Mouse (Mus musculus) spleen, embryonic (tissue): ENCODE results near the gene Hjurp.

Experiments used
- CTCF ChIA-PET: fragments of 350-600 bp; sonication (Branson Sonifier 250); formaldehyde crosslinking; loops from one replicate; lab custom pipeline; 2022; lab: Charles Lee

Hjurp gene

GRCm38 (mm10) chr1:88283376-88284227 lies 6.2 kb upstream of the Hjurp start:
- CTCF ChIA-PET, result no interaction called here

GRCm38 (mm10) chr1:88282301-88282700 lies 4.9 kb upstream of the Hjurp start:
- CTCF ChIA-PET, result interaction anchor here (0.6 kb wide), 1 partner anchor 89 kb away, joined by 3 read pairs; no protein-coding TSS in a partner anchor

DNA sequence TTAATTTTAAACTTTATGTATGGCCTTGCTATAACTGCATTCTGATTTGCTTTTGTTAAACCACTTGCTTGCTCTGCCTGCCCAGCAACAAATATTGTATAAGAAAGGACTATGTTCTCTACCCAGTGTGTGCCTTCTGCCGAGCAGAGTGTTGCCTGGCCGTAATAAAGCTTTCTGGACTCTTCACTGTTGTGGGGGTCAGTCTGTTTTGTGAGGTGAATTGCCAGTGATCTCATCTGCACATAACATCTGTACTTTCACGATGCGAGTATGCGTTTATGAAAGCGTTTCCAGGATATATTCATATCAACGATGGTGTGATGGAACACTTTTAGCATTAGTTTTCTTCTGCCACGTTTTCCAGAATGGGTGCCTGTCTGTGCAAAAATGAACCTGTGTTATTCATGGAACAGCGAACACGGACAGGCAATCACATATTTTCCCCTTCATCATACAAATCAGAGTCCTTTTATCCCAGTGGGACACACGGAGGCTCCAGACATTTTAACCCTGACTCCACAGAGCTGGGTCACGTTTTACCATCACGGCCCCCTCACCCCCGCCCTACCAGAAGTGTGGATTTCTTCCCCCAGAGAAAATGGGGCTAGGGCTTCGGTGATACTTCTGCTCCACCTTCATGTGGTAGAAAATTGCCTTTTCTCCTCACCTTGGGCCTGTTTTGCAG lies 2.7 kb upstream of the Hjurp start:
- CTCF ChIA-PET, result no interaction called here

DNA sequence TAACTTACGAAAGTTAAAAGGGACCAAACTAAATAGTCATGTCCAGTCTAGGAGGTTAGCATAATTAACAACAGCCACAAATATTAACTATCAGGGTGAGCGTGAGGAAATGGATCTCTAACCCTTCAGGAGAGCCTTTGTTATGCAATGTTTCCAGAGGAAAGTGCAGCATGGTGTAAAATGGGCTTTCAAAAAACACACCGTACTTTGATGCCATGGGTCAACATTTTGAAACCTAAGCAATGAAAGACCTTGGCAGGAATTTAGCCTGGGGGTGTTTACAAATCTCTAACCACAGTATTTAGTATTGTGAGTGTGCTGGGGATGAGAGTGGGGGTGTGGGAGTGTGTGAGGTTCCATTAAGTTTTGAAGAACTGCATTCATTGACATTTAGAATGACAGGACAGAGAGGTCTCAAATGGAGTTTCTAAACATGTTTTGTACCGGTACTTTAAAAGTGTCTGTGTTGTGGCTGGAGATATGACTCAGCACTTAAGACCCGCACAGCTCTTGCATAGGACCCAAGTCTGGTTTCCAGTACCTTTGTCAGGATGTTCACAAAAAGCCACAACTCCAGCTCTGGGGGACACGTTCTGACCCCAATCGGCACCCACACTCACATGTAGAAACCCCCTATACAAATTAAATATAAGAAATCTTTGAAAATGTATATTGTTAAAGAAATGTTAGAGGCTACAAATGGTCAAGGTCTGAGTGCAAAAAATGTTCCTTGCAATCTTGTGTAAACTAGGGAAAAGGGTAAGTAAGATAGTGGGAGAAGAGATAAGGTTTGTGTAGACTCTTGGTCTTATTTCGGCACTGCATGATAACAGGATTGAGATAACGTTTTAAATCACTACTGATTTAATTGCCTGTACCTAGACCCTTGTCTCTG lies 1.9 kb upstream of the Hjurp start:
- CTCF ChIA-PET, result interaction anchor here (1.5 kb wide), 1 partner anchor 8 kb away, joined by 5 read pairs; no protein-coding TSS in a partner anchor

DNA sequence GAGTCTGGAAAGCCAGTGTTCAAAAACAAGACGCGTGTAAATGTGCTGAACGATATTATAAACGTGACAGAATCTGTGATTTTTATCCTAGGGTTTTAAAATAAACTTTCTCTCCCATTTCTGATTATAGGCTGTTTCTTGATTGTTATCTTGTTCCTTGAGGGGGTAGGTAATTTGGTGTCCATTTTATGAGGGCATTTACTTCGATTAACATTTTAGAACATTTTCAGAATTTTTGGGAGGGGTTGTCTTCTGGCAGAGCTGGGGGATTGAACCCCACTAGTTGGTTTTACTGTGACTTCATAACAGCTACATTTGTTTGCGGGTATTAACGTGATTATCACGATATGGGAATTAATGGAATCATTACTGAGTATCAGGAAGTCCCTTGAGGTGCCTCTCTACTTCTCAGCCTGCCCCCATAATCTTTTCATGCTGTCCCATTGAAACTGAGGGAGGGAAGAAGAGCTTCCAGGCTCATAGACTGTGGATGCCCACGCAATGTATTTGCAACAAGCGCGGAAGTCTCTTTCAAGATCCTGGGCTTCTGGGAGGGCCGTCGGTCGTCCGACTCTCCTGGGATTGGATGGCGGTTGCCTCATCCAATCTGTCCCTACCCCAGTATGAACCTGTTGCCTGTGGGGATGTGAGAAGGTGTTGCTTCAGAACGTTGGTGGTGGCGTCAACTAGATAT lies 532 bp upstream of the Hjurp start:
- CTCF ChIA-PET, result interaction anchor here (0.6 to 1.5 kb wide), 3 partner anchors 9 to 67 kb away, joined by 3 to 5 read pairs (median 3); no protein-coding TSS in a partner anchor

DNA sequence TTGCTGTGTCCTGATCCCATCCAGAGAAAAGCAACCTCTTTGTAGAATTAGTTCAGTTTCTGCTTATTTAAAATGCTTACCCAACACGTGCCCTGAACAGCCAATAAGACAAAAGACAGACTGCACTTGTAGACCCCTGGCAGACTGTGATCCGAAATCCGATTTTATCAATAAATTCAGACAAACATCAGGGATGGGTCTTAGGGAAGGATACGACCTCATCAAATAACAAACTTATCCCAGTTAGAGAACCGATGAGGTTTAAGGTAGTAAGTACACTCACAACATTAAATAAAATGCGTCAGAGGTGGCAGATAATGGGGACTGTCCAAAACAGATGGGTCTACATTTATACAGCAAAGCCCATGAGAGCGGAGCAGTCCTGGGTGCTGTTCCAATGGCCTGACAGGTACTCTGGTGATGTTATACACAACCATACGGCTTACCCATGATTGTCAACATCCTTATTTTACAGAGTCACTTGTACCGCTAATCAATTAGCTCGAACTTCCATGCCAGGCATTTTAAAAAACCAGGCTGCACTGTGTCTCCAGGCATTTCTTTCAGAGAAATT lies 822 bp downstream of the Hjurp start:
- CTCF ChIA-PET, result no interaction called here

DNA sequence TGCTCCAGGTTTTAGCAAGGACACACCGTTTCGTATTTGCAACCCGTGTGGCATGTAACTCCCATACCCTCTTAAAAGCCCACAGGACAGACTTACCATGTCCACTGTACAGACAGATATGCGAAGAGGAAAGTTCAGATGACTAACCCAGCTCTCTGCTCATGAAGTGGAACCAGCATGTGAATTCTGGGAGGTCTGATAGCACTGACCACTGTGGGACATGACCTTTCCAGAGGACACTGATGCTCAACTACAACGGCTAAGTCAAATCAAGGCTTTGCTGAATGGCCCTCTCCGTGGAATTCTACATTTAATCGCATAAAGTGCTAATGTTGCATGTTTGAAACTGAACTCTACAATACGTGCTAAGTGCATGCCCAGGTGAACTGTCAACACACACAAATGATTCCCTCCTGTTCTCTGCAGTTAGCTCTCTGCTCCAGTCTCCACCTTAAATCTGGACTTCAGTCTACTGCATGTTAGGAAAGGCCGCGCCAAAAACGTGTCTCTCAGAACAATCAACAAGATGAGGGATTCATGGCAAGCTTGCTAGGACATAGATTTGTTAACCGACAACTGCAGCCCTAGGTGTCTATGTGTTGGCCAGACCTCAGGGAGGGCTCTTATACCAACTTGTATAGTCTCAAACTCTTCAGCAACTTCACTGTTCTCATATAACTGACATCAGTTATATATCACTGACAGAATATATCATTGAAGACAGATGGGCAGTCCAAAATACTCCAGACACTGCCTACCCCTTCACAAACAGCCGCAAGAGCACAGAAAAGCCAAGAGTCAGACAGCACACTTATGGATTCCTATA lies 1.5 kb downstream of the Hjurp start:
- CTCF ChIA-PET, result interaction anchor here (0.6 to 2.7 kb wide), 3 partner anchors 10 to 53 kb away, joined by 3 to 12 read pairs (median 4); no protein-coding TSS in a partner anchor

DNA sequence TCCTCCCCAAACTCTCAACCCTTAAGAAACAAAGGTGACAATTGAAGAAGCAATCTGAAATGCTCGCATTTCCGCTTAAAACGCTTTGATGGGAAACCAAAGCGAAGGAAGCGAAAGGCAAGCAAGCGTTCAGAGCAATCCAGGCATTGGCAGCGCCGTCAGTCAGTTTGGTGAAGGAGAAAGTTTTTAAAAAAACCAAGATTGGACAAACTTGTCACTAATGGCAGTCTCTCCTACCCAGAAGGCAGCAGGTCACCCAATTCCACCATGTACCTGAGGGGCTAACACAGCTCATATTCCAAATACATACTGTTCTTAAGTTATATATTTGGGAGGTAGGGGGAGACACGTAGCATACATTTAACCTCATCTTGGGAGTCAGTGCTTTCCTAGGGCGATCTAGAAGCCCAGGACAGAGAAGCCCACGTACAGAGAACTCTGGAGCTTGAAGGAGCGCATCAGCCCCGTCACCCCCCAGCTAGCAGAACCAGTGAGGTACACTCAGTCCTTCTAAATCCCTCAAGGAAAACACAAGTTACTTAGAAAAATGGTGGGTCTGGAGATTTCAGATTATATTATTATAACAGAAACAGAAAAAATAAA lies 2.3 kb downstream of the Hjurp start:
- CTCF ChIA-PET, result interaction anchor here (0.7 to 2.7 kb wide), 3 partner anchors 9 to 209 kb away, joined by 3 to 12 read pairs (median 3); no protein-coding TSS in a partner anchor

- CTCF ChIA-PET, result interaction anchor here (0.6 to 2.7 kb wide), 4 partner anchors 9 to 1056 kb away, joined by 3 to 12 read pairs (median 3); no protein-coding TSS in a partner anchor
These were observed 2.9 kb downstream of the Hjurp start for GRCm38 (mm10) chr1:88274371-88275077.

DNA sequence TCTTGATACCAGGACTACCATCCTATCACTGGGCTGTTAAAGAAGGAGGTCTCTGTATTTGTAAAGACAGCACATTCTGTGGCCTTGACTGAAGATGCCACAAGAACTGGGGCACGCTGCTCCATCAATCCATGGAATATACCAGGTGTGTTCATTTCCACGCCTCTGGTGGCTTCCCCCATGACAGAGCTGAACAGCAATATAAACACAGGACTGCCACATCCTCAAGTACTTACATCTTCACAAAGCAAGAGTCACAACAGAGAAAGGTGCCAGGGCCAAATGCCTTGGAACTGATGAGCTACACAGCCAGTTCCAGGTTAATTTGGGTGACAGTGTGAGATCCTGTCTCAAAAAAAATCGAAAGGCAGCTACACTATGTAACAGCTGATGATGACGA lies 3.6 kb downstream of the Hjurp start:
- CTCF ChIA-PET, result interaction anchor here (0.7 to 2.7 kb wide), 2 partner anchors 8 to 1055 kb away, joined by 3 to 12 read pairs; no protein-coding TSS in a partner anchor

- CTCF ChIA-PET, result interaction anchor here (2.7 kb wide), 1 partner anchor 8 kb away, joined by 12 read pairs; no protein-coding TSS in a partner anchor
These were observed 4.1 kb downstream of the Hjurp start for GRCm38 (mm10) chr1:88273326-88273725.

GRCm38 (mm10) chr1:88272851-88273250 lies 4.6 kb downstream of the Hjurp start:
- CTCF ChIA-PET, result no interaction called here

DNA sequence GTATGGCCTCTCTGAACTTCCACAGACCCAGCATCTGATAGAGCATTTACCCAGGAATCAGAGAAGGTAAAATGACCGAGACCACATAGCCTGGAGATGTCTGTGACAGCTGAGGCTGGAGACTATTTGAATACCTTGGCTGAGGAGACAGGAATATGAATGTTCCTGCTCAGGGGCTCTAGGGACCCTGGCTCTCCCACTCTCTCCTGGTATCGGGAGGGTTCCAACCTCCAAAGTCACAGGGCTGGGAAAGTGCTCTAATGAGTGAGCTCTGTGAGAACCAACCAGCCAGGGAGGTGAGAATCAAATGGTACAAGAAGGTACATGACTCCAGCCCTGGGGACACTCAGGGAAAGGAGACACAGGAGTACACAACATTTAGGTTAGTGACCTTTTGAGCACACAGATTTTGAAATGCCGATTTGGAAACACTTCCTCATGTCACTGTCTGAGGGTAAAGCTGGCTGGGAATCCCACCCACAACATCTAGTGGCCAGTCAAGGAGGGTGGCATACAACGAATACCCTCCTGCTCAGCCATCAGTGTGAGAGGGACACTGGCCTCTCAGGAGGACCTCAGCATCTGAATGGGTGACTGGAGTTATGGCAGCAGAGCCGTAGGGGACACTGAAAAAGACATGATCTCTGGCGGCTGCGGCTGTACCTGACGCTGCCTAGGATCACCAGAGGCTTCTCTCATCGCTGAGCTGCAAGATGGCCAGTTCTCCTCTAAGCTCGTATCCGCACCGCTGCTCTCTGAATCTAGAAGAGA lies 7.7 kb downstream of the Hjurp start:
- CTCF ChIA-PET, result no interaction called here

DNA sequence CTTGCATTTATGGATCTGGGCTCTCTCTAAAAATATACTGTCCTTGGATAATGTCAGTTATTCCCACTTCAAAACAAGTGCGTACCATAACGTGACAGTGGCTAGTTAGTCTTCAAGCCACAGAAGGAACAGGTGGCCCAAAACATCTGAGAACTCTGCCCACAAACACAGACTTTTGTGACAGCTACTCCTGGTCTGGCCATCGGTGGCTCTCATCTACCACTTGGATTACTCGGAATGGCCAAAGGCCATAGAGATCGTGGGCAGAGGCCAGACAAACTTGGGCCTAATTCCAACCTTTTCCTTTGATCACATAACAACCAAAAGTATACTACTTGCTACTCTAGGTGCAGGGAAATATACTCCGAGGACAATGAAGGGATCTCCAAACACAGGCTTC lies 9.4 kb downstream of the Hjurp start:
- CTCF ChIA-PET, result no interaction called here

DNA sequence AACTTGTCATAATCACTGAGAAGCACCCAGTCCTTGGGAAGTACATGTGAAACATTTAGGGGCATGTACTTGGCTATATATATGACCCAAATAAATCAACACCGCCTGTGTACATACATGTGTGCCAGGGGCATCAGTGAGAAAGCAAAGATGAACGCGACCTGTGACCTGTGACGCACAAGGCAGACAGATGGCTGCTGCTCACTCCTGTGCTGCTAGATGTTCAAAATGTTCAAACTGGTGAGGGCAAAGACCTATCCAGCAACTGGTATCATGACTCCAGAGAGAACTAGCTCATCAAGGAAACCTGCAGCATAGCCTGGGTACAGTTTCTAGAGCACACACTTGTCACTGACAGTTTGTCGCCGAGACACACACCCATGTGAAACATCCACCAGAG lies 9.9 kb downstream of the Hjurp start:
- CTCF ChIA-PET, result no interaction called here

- CTCF ChIA-PET, result interaction anchor here (2.1 kb wide), 1 partner anchor 9 kb away, joined by 12 read pairs; no protein-coding TSS in a partner anchor
These were observed 11.3 kb downstream of the Hjurp start for GRCm38 (mm10) chr1:88266123-88266522.

DNA sequence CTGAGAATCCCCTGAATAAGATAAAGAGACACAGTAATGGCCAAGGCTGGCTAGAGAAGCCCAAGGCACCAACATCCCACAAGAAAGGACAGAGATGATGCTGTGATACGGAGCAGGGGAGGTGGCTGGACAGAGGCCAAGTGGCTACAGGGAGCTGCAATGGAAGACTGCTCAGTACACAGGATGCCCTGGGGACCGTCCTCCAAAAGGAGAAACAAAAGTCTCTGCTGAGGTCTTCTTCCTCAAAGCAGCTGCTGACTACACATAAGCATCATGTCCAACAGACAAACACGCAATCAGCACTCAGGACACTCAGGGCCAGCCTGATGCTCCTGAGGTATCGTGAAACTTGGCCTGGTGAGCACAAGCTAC lies 12.6 kb downstream of the Hjurp start:
- CTCF ChIA-PET, result interaction anchor here (0.6 to 2.1 kb wide), 2 partner anchors 10 to 1007 kb away, joined by 4 to 12 read pairs; no protein-coding TSS in a partner anchor
